Mouse (Mus musculus) G1E (cell line): ENCODE data around the gene Bsdc1. TPM values are rescaled to one million over a fixed set of nuclear protein-coding genes. Genes with fewer than 3 reads are reported as not detected.

ENCODE experiments used
- ATAC-seq: 2 replicates; pipeline ENCODE4 v1.8.0; 2016; ENCODE audit warnings: mild to moderate bottlenecking; ENCODE audit not compliant: insufficient number of reproducible peaks, poor library complexity, low FRiP score, severe bottlenecking; ENCODE audit errors: extremely low read depth
- DNase-seq: peaks from one replicate; pipeline ENCODE4 v3.0.0; 2012; ENCODE audit warnings: low spot score
- H3K27me3 ChIP-seq: 2 replicates; pipeline ENCODE4 v1.6.1; 2012; ENCODE audit warnings: mild to moderate bottlenecking, low read length, inconsistent platforms; ENCODE audit not compliant: insufficient read depth
- H3K36me3 ChIP-seq: replicated peaks from 2 replicates; pipeline ENCODE3; 2012; ENCODE audit warnings: mild to moderate bottlenecking, inconsistent platforms
- H3K4me1 ChIP-seq: 2 replicates; pipeline ENCODE4 v1.6.1; 2012; ENCODE audit warnings: low read depth, low read length, inconsistent platforms, mixed read lengths; ENCODE audit not compliant: insufficient read depth
- H3K4me3 ChIP-seq: 2 replicates; pipeline ENCODE4 v1.5.1; 2012; ENCODE audit warnings: low read depth, mild to moderate bottlenecking, inconsistent platforms, low read length, moderate library complexity, mixed read lengths
- H3K9me3 ChIP-seq: replicated peaks from 2 replicates; pipeline ENCODE4 v1.6.1; 2012; ENCODE audit warnings: inconsistent platforms
- CTCF ChIP-seq: IDR thresholded peaks from 2 replicates; pipeline ENCODE4 v1.5.1; 2012; ENCODE audit warnings: low read depth, low read length, inconsistent platforms, mixed read lengths
- GATA1 ChIP-seq: IDR thresholded peaks from 2 replicates; pipeline ENCODE4 v1.6.1; 2012; ENCODE audit warnings: borderline replicate concordance, low read length, inconsistent platforms, mixed read lengths
- GATA2 ChIP-seq: IDR thresholded peaks from 2 replicates; pipeline ENCODE4 v1.6.1; 2012; ENCODE audit warnings: low read depth, low read length, inconsistent platforms, borderline replicate concordance
- POLR2AphosphoS5 ChIP-seq: IDR thresholded peaks from 2 replicates; pipeline ENCODE4 v1.6.1; 2012; ENCODE audit warnings: low read depth, low read length, inconsistent platforms; ENCODE audit not compliant: insufficient replicate concordance
- TAL1 ChIP-seq: conservative IDR thresholded peaks from 2 replicates; pipeline ENCODE4 v1.6.1; 2012; ENCODE audit warnings: low read depth, low read length, inconsistent platforms, mixed read lengths
- polyA plus RNA-seq: library from polyadenylated mRNA; stranded (reverse); fragments of >175 nt; gene quantifications from 2 replicates; pipeline ENCODE4 v1.2.3, GENCODE M21; 2012
- total RNA-seq, 2 experiments: library from RNA; stranded (forward) in 1 of 2; stranded (reverse) in 1 of 2; fragments of 200-1000 nt in 1 of 2; fragments of >200 nt in 1 of 2; fragmentation: Nextera tagmentation in 1 of 2; gene quantifications; 2 replicates each; pipeline ENCODE4 v1.2.3; 2014 to 2017

Gene Bsdc1
- total and polyA plus RNA-seq, 3 experiments, result 28.4 to 91.3 (median 34.8) TPM

DNA sequence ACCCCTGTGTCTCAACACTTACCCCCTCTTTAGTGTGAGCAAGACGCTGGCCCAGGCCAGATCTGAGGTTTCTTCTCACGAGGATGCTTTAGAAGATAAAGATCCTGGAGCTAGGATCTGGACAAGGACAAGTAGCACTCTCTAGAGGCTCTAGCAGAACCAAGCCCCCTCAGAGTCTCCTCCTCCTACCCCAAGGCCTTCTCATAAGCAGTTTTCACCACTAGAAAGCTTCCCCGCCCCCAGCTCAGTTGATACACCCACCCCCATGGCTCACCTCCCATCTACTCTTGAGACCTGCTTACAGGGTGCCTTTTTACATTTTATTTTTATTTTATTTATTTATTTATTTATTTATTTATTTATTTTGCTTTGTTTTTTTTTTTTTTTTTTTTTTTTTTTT lies 48.3 kb downstream of the Bsdc1 start:
- Histone ChIP-seq H3K36me3 (peaks cover 4% of the 10 kb centered on the region), H3K9me3 (no peaks in the 10 kb centered on the region), H3K4me1 (peaks cover 28% of the 10 kb centered on the region), H3K27me3 (peaks cover 86% of the 10 kb centered on the region), H3K4me3 (no peak overlapping the region)
- ATAC-seq (no peak), DNase-seq (no peak)
- TF ChIP-seq GATA1 (no peak), GATA2 (no peak), CTCF (no peak), POLR2AphosphoS5 (no peak), TAL1 (no peak)

DNA sequence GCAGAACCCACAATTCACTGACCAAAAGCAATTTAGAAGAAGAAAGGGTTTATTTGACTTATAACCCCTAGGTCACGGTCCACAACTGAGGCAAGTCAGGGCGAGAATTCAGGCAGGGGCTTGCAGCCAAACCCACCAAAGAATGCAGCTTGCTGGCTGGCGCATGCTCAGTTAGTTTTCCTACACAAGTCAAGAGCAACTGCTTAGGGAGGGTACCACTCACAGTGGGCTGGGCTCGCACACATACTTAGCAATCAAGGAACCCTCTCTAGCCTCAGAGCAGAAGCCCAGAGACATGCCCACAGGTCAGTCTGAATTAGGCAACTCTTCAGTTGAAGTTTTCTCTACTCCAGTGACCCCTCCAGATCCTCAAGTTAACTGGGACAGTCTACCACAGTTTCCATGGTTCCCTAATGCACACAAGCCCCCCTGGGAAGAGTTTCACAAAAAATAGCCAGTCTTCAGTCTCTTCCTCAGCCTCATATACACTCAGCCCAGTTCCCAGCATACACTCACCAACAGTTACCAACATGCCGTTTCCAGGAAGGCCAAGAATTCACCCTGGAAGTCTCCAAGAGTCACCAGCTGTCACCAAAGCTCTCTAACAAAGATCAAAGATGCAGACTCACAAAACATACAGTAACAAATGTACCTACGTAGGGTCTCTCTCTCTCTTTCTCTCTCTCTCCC lies 49.5 kb downstream of the Bsdc1 start:
- no peak overlapping the region for H3K4me3 ChIP-seq
- TF ChIP-seq TAL1, result no peak
- TF ChIP-seq POLR2AphosphoS5, result no peak
- no peak for TF ChIP-seq CTCF
- no peak for TF ChIP-seq GATA1
- TF ChIP-seq GATA2, result no peak
- ATAC-seq, result no peak

DNA sequence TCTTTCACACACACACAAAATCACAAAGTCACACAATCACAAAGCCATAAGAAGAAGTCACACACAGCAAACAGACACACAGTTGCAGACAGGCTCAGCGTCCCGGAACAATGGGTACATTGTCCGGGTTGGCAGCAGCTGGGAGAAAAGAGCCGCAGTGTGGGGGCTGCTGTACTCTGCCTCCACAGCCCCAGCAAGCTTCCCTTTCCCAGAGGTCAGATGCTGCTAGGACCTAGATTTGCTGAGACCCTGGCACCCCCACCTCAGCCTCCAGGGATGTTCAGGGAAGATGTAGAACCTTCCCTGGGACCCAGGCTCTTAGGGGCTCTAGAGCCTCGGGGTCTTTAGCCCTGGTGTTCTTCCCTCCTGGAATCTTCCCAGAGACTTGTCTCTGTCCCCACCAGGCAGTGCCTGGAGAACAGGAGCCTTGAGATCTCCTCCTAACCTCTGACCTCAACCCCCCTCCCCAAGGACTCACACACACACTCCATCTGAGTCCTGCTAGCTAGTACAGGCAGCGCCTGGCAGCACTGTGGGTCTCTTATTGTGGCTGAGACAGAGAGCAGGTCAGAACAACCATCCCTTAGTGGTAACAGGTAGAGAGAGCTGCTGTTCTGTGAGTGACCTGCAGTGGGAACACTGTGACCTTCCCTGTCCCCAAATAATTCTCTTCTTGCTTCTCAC lies 50.2 kb downstream of the Bsdc1 start:
- peaks cover 29% of the 10 kb centered on the region for H3K4me1 ChIP-seq
- no peak for ATAC-seq
- no peak for TF ChIP-seq CTCF
- no peak for TF ChIP-seq GATA1
- no peak for TF ChIP-seq POLR2AphosphoS5
- TF ChIP-seq GATA2, result no peak
- no peak for TF ChIP-seq TAL1
- peaks cover 76% of the 10 kb centered on the region for H3K27me3 ChIP-seq
- H3K36me3 ChIP-seq, result peaks cover 8% of the 10 kb centered on the region
- no peak overlapping the region for H3K4me3 ChIP-seq
- DNase-seq, result no peak
- H3K9me3 ChIP-seq, result no peaks in the 10 kb centered on the region

More for the DNA sequence above, 49.5 kb downstream of the Bsdc1 start:
- DNase-seq, result no peak
- peaks cover 5% of the 10 kb centered on the region for H3K36me3 ChIP-seq
- H3K4me1 ChIP-seq, result peaks cover 28% of the 10 kb centered on the region
- H3K9me3 ChIP-seq, result no peaks in the 10 kb centered on the region
- peaks cover 82% of the 10 kb centered on the region for H3K27me3 ChIP-seq

DNA sequence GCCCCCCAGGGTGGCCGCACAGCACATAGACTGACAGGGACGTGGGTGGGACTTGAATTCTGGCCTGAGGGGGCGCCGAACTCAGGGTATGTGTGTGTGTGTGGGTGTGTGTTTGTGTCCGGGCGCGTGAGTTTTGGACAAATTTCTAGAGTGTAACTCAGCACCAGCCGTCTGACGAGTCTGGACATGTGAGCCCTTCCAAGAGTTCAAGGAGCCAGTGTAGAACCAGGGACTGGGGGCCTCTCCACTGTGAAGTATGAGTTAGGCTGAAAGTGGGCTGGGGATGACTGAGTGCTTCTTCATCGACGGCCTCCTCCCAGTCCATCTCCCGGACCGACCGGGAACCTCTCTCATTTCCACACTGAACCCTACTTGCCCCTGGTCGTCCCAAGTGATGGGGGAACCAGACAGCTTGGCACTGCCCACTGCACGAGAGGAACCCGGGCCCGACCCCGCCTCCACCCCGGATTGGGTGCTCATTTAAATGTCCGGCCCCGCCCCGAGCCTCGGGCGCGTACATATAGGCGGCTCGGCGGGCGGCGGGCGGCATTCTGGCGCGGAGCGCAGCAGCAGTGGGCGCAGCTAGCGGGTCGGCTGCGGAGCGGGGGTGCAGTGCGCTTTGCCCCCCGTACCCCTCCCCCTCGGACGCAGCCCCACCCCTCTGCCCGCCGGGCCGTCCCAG lies 51.8 kb downstream of the Bsdc1 start, which contains the start of gene Marcksl1:
Marcksl1 (plus strand) TSS at position 496 of the 682 bp plus-strand sequence.
- H3K36me3 ChIP-seq, result peaks cover 24% of the 10 kb centered on the region
- no peak for TF ChIP-seq GATA1
- TF ChIP-seq TAL1, result no peak
- no peak for TF ChIP-seq CTCF
- peak; percentile 45 for ATAC-seq
- peak within 1 kb of the TSS; percentile 71 for H3K4me3 ChIP-seq
- DNase-seq, result peak; percentile 72
- H3K9me3 ChIP-seq, result no peaks in the 10 kb centered on the region
- peaks cover 25% of the 10 kb centered on the region for H3K4me1 ChIP-seq
- H3K27me3 ChIP-seq, result peaks cover 62% of the 10 kb centered on the region

DNA sequence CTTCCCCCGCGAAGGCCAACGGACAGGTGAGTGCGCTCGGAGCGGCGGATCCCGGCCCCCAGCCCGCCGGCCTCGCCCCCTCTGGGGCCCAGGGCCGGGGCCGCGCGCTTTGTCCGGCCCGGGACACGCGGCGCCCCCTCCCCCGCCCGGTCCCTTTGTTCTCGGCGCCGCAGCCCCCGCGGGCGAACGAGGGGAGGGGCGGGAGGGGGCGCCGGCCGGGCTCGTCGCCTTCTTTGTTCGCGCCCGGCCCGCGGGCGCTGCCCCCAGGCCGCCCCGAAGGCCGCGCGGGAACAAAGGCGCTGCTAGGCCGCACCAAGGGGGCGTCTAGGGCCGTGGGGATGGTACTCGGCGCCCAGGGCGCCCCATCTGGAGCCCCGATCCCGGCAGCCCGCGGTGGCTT lies 52.5 kb downstream of the Bsdc1 start:
- peaks cover 56% of the 10 kb centered on the region for H3K27me3 ChIP-seq
- H3K4me1 ChIP-seq, result peaks cover 25% of the 10 kb centered on the region
- TF ChIP-seq POLR2AphosphoS5 (no peak), GATA2 (no peak), GATA1 (no peak), TAL1 (no peak), CTCF (no peak)
- DNase-seq (peak; percentile 48), ATAC-seq (no peak)
- peaks cover 30% of the 10 kb centered on the region for H3K36me3 ChIP-seq
- H3K9me3 ChIP-seq, result no peaks in the 10 kb centered on the region
- H3K4me3 ChIP-seq, result peak overlapping the region; percentile 71

DNA sequence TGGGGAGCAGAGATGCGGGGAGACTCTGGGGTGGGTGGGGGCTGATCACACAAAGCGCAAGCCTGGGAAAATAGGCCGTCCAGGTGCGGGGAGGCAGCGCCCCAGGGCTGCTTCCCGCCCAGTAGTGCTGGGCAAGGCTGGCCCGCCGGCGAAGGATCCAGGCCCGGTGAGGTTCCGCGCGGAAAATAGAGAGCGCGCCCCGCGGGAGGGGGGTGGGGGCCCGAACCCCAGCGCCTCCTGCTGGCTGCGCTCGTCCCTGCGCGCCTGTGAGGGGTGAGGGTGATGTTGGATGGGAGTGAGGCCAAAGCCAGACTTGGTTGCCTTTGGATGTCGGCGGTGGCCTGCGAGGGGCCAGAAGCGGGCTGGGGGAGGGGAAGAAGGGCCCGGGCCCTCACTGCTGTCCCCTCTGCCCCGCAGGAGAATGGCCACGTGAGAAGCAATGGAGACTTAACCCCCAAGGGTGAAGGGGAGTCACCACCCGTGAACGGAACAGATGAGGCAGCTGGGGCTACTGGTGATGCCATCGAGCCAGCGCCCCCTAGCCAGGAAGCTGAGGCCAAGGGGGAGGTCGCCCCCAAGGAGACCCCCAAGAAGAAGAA lies 53.0 kb downstream of the Bsdc1 start:
- TF ChIP-seq GATA1 (no peak), CTCF (peak; percentile 33; the same call in 1 of the 2 replicates), GATA2 (no peak), POLR2AphosphoS5 (no peak)
- H3K36me3 ChIP-seq, result peaks cover 35% of the 10 kb centered on the region
- H3K9me3 ChIP-seq, result no peaks in the 10 kb centered on the region
- H3K4me1 ChIP-seq, result peaks cover 23% of the 10 kb centered on the region
- no peak for ATAC-seq
- H3K4me3 ChIP-seq, result peak overlapping the region; percentile 71
- peak; percentile 62 for DNase-seq
- peaks cover 51% of the 10 kb centered on the region for H3K27me3 ChIP-seq
